Mouse (Mus musculus): ENCODE results near the gene Ccdc78. TPM values are rescaled to one million over a fixed set of nuclear protein-coding genes. Genes with fewer than 3 reads are reported as not detected.
A peak's percentile ranks its signal among the peaks of the same experiment; 100 is the strongest.

The Ccdc78 gene
- polyA plus RNA-seq, 1 experiment from 2014 or later: 0.24 TPM

- no peak for TF ChIP-seq CTCF (IDR thresholded peaks at IDR 0.05; ENCODE audit: low read depth)
- TF ChIP-seq EP300 (optimal IDR thresholded peaks at IDR 0.05): no peak
- ATAC-seq (ENCODE audit: low FRiP score, low TSS enrichment) (peak; percentile 59), DNase-seq (ENCODE audit: low spot score) (peak; percentile 43)
- Histone ChIP-seq H3K36me3 (ENCODE audit: control insufficient read depth, insufficient read depth, low read length) (no peaks in the 10 kb centered on the region), H3K27me3 (ENCODE audit: control insufficient read depth, insufficient read depth, low read length) (no peaks in the 10 kb centered on the region), H3K9ac (ENCODE audit: low read length) (no peak overlapping the region), H3K4me2 (replicated peaks; ENCODE audit: low read depth) (no peak overlapping the region), H3K27ac (replicated peaks) (0 out of 2 replicates have a peak overlapping the region, but pooled peaks have one; percentile 4), H3K4me1 (replicated peaks; ENCODE audit: control insufficient read depth, insufficient read depth) (no peaks in the 10 kb centered on the region), H3K4me3 (ENCODE audit: low read depth, low read length) (no peak overlapping the region), H3K9me3 (ENCODE audit: control insufficient read depth, low read length) (no peaks in the 10 kb centered on the region)
- 45% methylated on average over 9 of the region's 9 CpGs for whole genome bisulfite sequencing
Observed at GRCm38 (mm10) chr17:25756378-25757242, 29.8 kb upstream of the Ccdc78 start.

- Histone ChIP-seq H3K27me3 (ENCODE audit: control insufficient read depth, insufficient read depth, low read length) (no peaks in the 10 kb centered on the region), H3K9ac (ENCODE audit: low read length) (no peak overlapping the region), H3K4me3 (ENCODE audit: low read depth, low read length) (no peak overlapping the region), H3K27ac (replicated peaks) (no peak overlapping the region), H3K36me3 (ENCODE audit: control insufficient read depth, insufficient read depth, low read length) (no peaks in the 10 kb centered on the region), H3K4me2 (replicated peaks; ENCODE audit: low read depth) (no peak overlapping the region), H3K9me3 (ENCODE audit: control insufficient read depth, low read length) (no peaks in the 10 kb centered on the region), H3K4me1 (replicated peaks; ENCODE audit: control insufficient read depth, insufficient read depth) (no peaks in the 10 kb centered on the region)
- no peak for TF ChIP-seq CTCF (IDR thresholded peaks at IDR 0.05; ENCODE audit: low read depth)
- TF ChIP-seq EP300 (optimal IDR thresholded peaks at IDR 0.05): no peak
- no peak for ATAC-seq (ENCODE audit: low FRiP score, low TSS enrichment)
- no peak for DNase-seq (ENCODE audit: low spot score)
- WGBS: 36% methylated on average over 3 of the region's 3 CpGs
Observed at GRCm38 (mm10) chr17:25757691-25758090, 28.7 kb upstream of the Ccdc78 start.

- Histone ChIP-seq H3K9me3 (ENCODE audit: control insufficient read depth, low read length) (no peaks in the 10 kb centered on the region), H3K4me1 (replicated peaks; ENCODE audit: control insufficient read depth, insufficient read depth) (no peaks in the 10 kb centered on the region), H3K4me2 (replicated peaks; ENCODE audit: low read depth) (no peak overlapping the region), H3K36me3 (ENCODE audit: control insufficient read depth, insufficient read depth, low read length) (no peaks in the 10 kb centered on the region), H3K27me3 (ENCODE audit: control insufficient read depth, insufficient read depth, low read length) (no peaks in the 10 kb centered on the region), H3K27ac (replicated peaks) (no peak overlapping the region), H3K9ac (ENCODE audit: low read length) (no peak overlapping the region), H3K4me3 (ENCODE audit: low read depth, low read length) (no peak overlapping the region)
- no peak for ATAC-seq (ENCODE audit: low FRiP score, low TSS enrichment)
- TF ChIP-seq EP300 (optimal IDR thresholded peaks at IDR 0.05) (no peak), CTCF (IDR thresholded peaks at IDR 0.05; ENCODE audit: low read depth) (no peak)
- WGBS: 68% methylated on average over 8 of the region's 8 CpGs
- DNase-seq (ENCODE audit: low spot score): no peak
Observed at GRCm38 (mm10) chr17:25760148-25760547, 26.2 kb upstream of the Ccdc78 start.

GRCm38 (mm10) chr17:25761561-25761970 is 24.8 kb upstream of the Ccdc78 start:
- H3K4me2 ChIP-seq (replicated peaks; ENCODE audit: low read depth): no peak overlapping the region
- DNase-seq (ENCODE audit: low spot score) (no peak), ATAC-seq (ENCODE audit: low FRiP score, low TSS enrichment) (no peak)
- H3K27ac ChIP-seq (replicated peaks): no peak overlapping the region
- H3K36me3 ChIP-seq (ENCODE audit: control insufficient read depth, insufficient read depth, low read length): no peaks in the 10 kb centered on the region
- H3K27me3 ChIP-seq (ENCODE audit: control insufficient read depth, insufficient read depth, low read length): no peaks in the 10 kb centered on the region
- H3K4me1 ChIP-seq (replicated peaks; ENCODE audit: control insufficient read depth, insufficient read depth): no peaks in the 10 kb centered on the region
- no peak overlapping the region for H3K9ac ChIP-seq (ENCODE audit: low read length)
- H3K4me3 ChIP-seq (ENCODE audit: low read depth, low read length): no peak overlapping the region
- WGBS: 30% methylated on average over 4 of the region's 4 CpGs
- TF ChIP-seq EP300 (optimal IDR thresholded peaks at IDR 0.05): no peak
- TF ChIP-seq CTCF (IDR thresholded peaks at IDR 0.05; ENCODE audit: low read depth): no peak
- H3K9me3 ChIP-seq (ENCODE audit: control insufficient read depth, low read length): no peaks in the 10 kb centered on the region

GRCm38 (mm10) chr17:25762591-25762990 is 23.8 kb upstream of the Ccdc78 start:
- TF ChIP-seq EP300 (optimal IDR thresholded peaks at IDR 0.05): no peak
- no peak for TF ChIP-seq CTCF (IDR thresholded peaks at IDR 0.05; ENCODE audit: low read depth)
- ATAC-seq (ENCODE audit: low FRiP score, low TSS enrichment): no peak
- 34% methylated on average over 3 of the region's 3 CpGs for WGBS
- H3K27ac ChIP-seq (replicated peaks): no peak overlapping the region
- H3K27me3 ChIP-seq (ENCODE audit: control insufficient read depth, insufficient read depth, low read length): no peaks in the 10 kb centered on the region
- H3K4me1 ChIP-seq (replicated peaks; ENCODE audit: control insufficient read depth, insufficient read depth): no peaks in the 10 kb centered on the region
- DNase-seq (ENCODE audit: low spot score): no peak
- H3K4me3 ChIP-seq (ENCODE audit: low read depth, low read length): no peak overlapping the region
- no peaks in the 10 kb centered on the region for H3K9me3 ChIP-seq (ENCODE audit: control insufficient read depth, low read length)
- no peak overlapping the region for H3K9ac ChIP-seq (ENCODE audit: low read length)
- no peaks in the 10 kb centered on the region for H3K36me3 ChIP-seq (ENCODE audit: control insufficient read depth, insufficient read depth, low read length)
- no peak overlapping the region for H3K4me2 ChIP-seq (replicated peaks; ENCODE audit: low read depth)

- WGBS: 74% methylated on average over 5 of the region's 5 CpGs
- DNase-seq (ENCODE audit: low spot score): no peak
Observed at GRCm38 (mm10) chr17:25765886-25766285, 20.5 kb upstream of the Ccdc78 start.

More at GRCm38 (mm10) chr17:25765886-25766285, 20.5 kb upstream of the Ccdc78 start:
- no peak for TF ChIP-seq EP300 (optimal IDR thresholded peaks at IDR 0.05)
- TF ChIP-seq CTCF (IDR thresholded peaks at IDR 0.05; ENCODE audit: low read depth): no peak
- Histone ChIP-seq H3K36me3 (ENCODE audit: control insufficient read depth, insufficient read depth, low read length) (no peaks in the 10 kb centered on the region), H3K9me3 (ENCODE audit: control insufficient read depth, low read length) (no peaks in the 10 kb centered on the region), H3K9ac (ENCODE audit: low read length) (no peak overlapping the region), H3K4me2 (replicated peaks; ENCODE audit: low read depth) (no peak overlapping the region), H3K27ac (replicated peaks) (no peak overlapping the region), H3K4me1 (replicated peaks; ENCODE audit: control insufficient read depth, insufficient read depth) (no peaks in the 10 kb centered on the region), H3K4me3 (ENCODE audit: low read depth, low read length) (no peak overlapping the region), H3K27me3 (ENCODE audit: control insufficient read depth, insufficient read depth, low read length) (no peaks in the 10 kb centered on the region)
- ATAC-seq (ENCODE audit: low FRiP score, low TSS enrichment): no peak
